Mouse (Mus musculus): ENCODE data around the gene Ost4. TPM values are rescaled to one million over a fixed set of nuclear protein-coding genes. Genes with fewer than 3 reads are reported as not detected.

Gene Ost4
- polyA plus RNA-seq, 1 experiment from 2014 or later, result 372 TPM

DNA sequence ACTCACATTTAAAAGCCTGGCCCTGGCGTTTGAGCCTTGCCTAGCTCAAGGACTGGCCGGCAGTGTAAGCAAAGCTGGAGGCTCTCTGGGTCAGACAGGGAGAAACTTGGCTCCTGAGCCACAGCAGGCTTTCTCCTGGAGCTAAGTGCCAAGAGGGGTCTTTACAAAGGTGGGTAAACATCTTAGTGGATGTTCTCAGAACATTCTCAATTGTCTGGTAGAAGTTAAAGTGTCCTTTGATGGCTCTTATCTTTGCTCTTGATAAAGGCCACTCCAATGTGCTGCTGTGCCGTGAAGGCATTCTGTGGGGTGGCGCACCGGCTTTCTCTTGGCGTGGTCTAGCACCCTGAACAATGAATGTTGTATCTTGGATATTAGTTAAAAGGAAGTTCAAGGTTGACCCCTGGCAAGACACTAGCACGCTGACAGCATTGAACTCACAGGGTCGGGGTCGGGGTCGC, 15.0 kb upstream of the Ost4 start:
- H3K9me3 ChIP-seq (replicated peaks), result no peaks in the 10 kb centered on the region
- H3K4me2 ChIP-seq, result peak overlapping the region; percentile 79
- no peak for ATAC-seq (replicated peaks; ENCODE audit: insufficient number of reproducible peaks, insufficient read depth, low FRiP score, low read depth)
- 0 out of 2 replicates have a peak overlapping the region, but pooled peaks have one; percentile 13 for H3K9ac ChIP-seq
- peaks cover 5% of the 10 kb centered on the region; the same call in 1 of the 2 replicates for H3K36me3 ChIP-seq
- H3K27ac ChIP-seq, result no peak overlapping the region; the same call in 1 of the 2 replicates
- WGBS, result 40% methylated on average over 10 of the region's 10 CpGs
- H3K4me3 ChIP-seq, result peak overlapping the region; percentile 60; the same call in 1 of the 2 replicates
- H3K4me1 ChIP-seq (replicated peaks), result peaks cover 29% of the 10 kb centered on the region
- no peaks in the 10 kb centered on the region for H3K27me3 ChIP-seq

DNA sequence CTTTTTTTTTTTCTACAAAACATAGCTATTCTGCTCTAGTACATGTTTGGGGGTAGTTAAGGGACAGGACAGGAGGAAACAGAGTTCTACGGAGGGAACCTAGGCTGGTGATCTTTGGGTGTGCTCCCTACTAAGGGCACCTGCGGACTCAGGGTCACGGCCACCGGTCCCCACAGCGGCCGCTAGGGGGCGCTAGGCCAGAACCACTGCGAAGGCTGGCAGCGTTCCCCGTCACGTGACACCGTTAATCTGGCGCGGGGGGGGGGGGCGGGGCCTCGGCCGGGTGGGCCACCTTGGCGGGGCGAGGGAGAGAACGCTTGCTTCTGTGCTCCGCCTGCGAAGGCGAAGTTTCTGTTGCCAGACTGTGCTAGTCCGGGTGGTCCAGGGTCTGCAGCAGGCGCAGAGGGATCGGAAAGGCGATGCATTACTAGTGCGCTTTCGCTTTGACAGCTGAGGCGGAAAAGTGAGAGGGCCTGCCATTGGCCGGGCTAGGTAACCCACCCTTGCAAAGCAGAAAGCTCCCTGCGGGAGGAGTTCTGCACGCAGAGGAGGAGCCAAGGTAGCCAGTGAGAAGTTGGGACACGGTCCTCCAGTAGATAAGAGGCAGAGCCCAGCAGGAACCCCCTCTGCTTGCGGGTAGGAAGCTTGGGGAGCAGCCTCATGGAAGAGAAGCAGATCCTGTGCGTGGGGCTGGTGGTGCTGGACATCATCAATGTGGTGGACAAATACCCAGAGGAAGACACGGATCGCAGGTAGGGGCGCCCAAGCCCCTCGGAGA, 13.9 kb upstream of the Ost4 start, which contains the start of gene Khk:
TSS of gene Khk (plus strand) at position 176 of the 778 bp plus-strand sequence.
- WGBS, result 2% methylated on average over 39 of the region's 40 CpGs
- H3K4me2 ChIP-seq, result peak within 1 kb of the TSS; percentile 79
- H3K36me3 ChIP-seq, result peaks cover 12% of the 10 kb centered on the region; the same call in 1 of the 2 replicates
- peak within 1 kb of the TSS; percentile 60 for H3K4me3 ChIP-seq
- H3K27ac ChIP-seq, result peak within 1 kb of the TSS; percentile 84
- peak within 1 kb of the TSS; percentile 62 for H3K9ac ChIP-seq
- peak; percentile 83 for ATAC-seq (replicated peaks; ENCODE audit: insufficient number of reproducible peaks, insufficient read depth, low FRiP score, low read depth)
- H3K4me1 ChIP-seq (replicated peaks), result peaks cover 41% of the 10 kb centered on the region
- H3K9me3 ChIP-seq (replicated peaks), result no peaks in the 10 kb centered on the region
- no peaks in the 10 kb centered on the region for H3K27me3 ChIP-seq

DNA sequence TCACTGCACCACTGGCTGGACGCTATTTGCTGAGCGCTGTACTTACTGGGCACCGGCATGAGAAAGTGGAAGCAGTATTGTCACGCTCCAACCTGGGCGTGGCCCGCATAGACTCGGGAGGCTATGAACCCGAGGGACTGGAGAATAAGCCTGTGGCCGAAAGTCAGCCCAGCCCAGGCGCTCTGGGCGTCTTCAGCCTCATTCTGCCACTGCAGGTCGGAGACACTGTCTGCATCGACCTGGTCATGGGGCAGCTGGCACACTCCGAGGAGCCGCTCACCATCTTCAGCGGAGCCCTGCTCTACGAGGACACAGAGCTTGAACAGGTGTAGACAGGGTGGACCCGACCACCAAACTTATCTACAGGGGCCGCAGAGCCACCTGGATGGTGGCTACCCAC, 13.0 kb upstream of the Ost4 start:
- Histone ChIP-seq H3K4me3 (no peak overlapping the region), H3K36me3 (peaks cover 12% of the 10 kb centered on the region; the same call in 1 of the 2 replicates), H3K27me3 (no peaks in the 10 kb centered on the region), H3K4me2 (peak overlapping the region; percentile 79), H3K27ac (no peak overlapping the region), H3K9ac (no peak overlapping the region; the same call in 1 of the 2 replicates), H3K9me3 (replicated peaks) (no peaks in the 10 kb centered on the region), H3K4me1 (replicated peaks) (peaks cover 48% of the 10 kb centered on the region)
- WGBS, result 68% methylated on average over 19 of the region's 19 CpGs
- ATAC-seq (replicated peaks; ENCODE audit: insufficient number of reproducible peaks, insufficient read depth, low FRiP score, low read depth), result no peak

DNA sequence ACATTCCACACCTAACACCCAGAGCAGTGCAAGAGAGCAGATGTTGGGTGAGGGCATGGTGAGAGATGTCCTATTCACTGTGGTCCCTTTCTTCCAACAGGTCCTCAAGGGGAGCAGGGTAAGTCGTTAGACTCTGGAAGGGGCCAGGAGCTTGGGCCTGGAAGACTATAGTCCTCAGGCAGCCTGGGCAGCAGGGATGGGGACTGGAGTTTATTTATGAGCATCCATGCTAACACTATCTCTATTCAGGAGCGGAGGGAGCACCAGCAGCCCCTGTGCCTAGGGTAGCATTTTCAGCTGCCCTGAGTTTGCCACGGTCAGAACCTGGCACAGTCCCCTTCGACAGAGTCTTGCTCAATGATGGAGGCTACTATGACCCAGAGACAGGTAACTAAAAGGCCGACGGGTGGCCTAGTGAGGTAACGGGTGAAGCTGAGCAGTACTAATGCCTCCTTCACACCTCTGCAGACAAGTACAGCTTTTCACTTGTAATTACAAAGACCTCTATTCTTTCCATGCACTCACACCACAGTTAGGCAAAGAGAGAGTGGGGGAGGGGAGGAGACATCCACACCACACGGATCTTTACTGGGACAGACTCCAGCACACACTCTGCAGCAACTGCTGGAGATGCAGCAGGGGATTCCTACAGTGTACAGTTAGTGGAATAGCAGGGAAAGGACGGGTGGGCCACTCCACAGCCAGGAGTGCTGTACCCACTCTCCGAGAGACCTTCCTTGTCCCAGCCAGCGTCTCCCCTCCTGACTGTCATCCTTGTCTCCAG, 12.4 kb upstream of the Ost4 start:
- no peak overlapping the region for H3K27ac ChIP-seq
- no peak overlapping the region for H3K4me3 ChIP-seq
- no peak overlapping the region; the same call in 1 of the 2 replicates for H3K9ac ChIP-seq
- ATAC-seq (replicated peaks; ENCODE audit: insufficient number of reproducible peaks, insufficient read depth, low FRiP score, low read depth), result no peak
- H3K36me3 ChIP-seq, result peaks cover 12% of the 10 kb centered on the region; the same call in 1 of the 2 replicates
- peaks cover 52% of the 10 kb centered on the region for H3K4me1 ChIP-seq (replicated peaks)
- no peaks in the 10 kb centered on the region for H3K9me3 ChIP-seq (replicated peaks)
- 70% methylated on average over 11 of the region's 11 CpGs for WGBS
- H3K27me3 ChIP-seq, result no peaks in the 10 kb centered on the region
- no peak overlapping the region for H3K4me2 ChIP-seq

DNA sequence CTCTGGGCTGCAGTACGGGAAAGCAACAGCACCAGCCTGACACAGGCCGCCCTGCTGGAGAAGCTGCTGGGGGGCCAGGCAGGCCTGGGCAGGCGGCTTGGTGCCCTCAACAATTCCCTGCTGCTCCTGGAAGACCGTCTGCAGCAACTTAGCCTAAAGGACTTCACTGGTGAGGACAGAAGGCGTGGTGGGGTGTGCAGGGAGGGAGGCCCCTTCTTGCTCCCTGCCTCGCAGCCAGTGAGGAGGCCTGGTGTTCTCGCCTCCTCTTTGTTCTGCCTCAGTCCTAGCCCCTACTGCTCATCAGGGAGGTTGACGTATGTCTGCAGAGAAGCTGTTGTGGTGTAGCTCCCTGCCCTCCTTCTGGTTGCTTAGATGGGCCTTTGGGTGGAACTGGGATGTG, 11.1 kb upstream of the Ost4 start:
- Histone ChIP-seq H3K27me3 (no peaks in the 10 kb centered on the region), H3K9ac (no peak overlapping the region), H3K4me1 (replicated peaks) (peaks cover 58% of the 10 kb centered on the region), H3K27ac (no peak overlapping the region), H3K36me3 (peaks cover 12% of the 10 kb centered on the region; the same call in 1 of the 2 replicates), H3K4me3 (no peak overlapping the region), H3K4me2 (no peak overlapping the region), H3K9me3 (replicated peaks) (no peaks in the 10 kb centered on the region)
- WGBS, result 84% methylated on average over 8 of the region's 8 CpGs
- no peak for ATAC-seq (replicated peaks; ENCODE audit: insufficient number of reproducible peaks, insufficient read depth, low FRiP score, low read depth)

DNA sequence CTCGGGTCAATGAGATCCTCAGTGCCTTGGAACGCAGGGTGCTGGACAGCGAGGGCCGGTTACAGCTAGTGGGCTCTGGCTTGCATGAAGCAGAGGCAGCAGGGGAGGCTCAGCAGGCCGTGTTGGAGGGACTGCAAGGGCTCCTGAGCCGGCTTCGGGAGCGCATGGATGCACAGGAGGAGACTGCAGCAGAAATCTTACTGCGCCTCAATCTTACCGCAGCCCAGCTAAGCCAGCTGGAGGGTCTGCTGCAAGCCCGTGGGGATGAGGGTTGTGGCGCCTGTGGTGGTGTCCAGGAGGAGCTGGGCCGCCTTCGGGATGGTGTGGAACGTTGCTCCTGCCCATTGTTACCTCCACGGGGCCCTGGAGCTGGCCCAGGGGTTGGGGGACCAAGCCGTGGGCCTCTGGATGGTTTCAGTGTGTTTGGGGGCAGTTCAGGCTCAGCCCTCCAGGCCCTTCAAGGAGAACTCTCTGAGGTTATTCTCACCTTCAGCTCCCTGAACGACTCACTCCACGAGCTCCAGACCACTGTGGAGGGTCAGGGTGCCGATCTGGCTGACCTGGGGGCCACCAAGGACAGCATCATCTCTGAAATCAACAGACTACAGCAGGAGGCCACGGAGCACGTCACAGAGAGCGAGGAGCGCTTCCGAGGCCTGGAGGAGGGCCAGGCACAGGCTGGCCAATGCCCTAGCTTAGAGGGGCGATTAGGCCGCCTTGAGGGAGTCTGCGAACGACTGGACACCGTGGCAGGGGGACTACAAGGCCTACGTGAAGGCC, 10.5 kb upstream of the Ost4 start:
- Histone ChIP-seq H3K27me3 (no peaks in the 10 kb centered on the region), H3K36me3 (peaks cover 12% of the 10 kb centered on the region; the same call in 1 of the 2 replicates), H3K9ac (no peak overlapping the region), H3K27ac (no peak overlapping the region), H3K4me1 (replicated peaks) (peaks cover 63% of the 10 kb centered on the region), H3K9me3 (replicated peaks) (no peaks in the 10 kb centered on the region), H3K4me2 (no peak overlapping the region), H3K4me3 (no peak overlapping the region)
- no peak for ATAC-seq (replicated peaks; ENCODE audit: insufficient number of reproducible peaks, insufficient read depth, low FRiP score, low read depth)
- WGBS, result 85% methylated on average over 31 of the region's 31 CpGs

DNA sequence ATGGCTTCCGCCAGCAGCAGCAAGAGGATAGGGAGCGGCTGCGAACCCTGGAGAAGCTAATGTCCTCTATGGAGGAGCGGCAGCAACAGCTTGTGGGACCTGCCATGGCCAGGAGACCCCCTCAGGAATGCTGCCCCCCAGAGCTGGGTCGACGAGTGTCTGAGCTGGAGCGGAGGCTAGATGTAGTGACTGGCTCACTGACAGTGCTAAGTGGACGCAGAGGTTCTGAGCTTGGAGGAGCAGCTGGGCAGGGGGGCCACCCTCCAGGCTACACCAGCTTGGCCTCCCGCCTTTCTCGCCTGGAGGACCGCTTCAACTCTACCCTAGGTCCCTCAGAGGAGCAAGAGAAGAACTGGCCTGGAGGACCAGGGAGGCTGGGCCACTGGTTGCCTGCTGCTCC, 9.8 kb upstream of the Ost4 start:
- H3K36me3 ChIP-seq, result peaks cover 12% of the 10 kb centered on the region; the same call in 1 of the 2 replicates
- H3K4me1 ChIP-seq (replicated peaks), result peaks cover 63% of the 10 kb centered on the region
- WGBS, result 82% methylated on average over 11 of the region's 11 CpGs
- no peak overlapping the region for H3K27ac ChIP-seq
- no peak overlapping the region for H3K4me3 ChIP-seq
- ATAC-seq (replicated peaks; ENCODE audit: insufficient number of reproducible peaks, insufficient read depth, low FRiP score, low read depth), result no peak
- H3K9ac ChIP-seq, result no peak overlapping the region
- no peaks in the 10 kb centered on the region for H3K9me3 ChIP-seq (replicated peaks)
- no peaks in the 10 kb centered on the region for H3K27me3 ChIP-seq
- H3K4me2 ChIP-seq, result no peak overlapping the region

DNA sequence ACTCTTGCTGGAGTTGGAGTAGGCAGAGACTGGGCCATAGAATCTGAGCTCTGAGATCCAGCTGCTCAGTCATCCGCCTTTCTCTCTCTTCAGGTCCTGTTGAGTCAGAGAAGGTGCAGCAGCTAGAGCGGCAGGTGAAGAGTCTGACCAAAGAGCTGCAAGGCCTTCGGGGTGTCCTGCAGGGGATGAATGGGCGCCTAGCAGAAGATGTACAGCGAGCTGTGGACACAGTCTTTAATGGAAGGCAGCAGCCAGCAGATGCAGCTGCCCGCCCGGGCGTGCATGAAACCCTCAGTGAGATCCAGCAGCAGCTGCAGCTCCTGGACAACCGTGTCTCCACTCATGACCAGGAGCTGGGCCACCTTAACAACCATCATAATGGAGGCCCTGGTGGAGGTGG, 9.3 kb upstream of the Ost4 start:
- 93% methylated on average over 9 of the region's 9 CpGs for WGBS
- H3K4me1 ChIP-seq (replicated peaks), result peaks cover 63% of the 10 kb centered on the region
- ATAC-seq (replicated peaks; ENCODE audit: insufficient number of reproducible peaks, insufficient read depth, low FRiP score, low read depth), result no peak
- no peak overlapping the region for H3K4me3 ChIP-seq
- peak overlapping the region; percentile 94 for H3K27ac ChIP-seq
- H3K9ac ChIP-seq, result no peak overlapping the region
- H3K36me3 ChIP-seq, result peaks cover 12% of the 10 kb centered on the region; the same call in 1 of the 2 replicates
- H3K27me3 ChIP-seq, result no peaks in the 10 kb centered on the region
- no peak overlapping the region for H3K4me2 ChIP-seq
- no peaks in the 10 kb centered on the region for H3K9me3 ChIP-seq (replicated peaks)

DNA sequence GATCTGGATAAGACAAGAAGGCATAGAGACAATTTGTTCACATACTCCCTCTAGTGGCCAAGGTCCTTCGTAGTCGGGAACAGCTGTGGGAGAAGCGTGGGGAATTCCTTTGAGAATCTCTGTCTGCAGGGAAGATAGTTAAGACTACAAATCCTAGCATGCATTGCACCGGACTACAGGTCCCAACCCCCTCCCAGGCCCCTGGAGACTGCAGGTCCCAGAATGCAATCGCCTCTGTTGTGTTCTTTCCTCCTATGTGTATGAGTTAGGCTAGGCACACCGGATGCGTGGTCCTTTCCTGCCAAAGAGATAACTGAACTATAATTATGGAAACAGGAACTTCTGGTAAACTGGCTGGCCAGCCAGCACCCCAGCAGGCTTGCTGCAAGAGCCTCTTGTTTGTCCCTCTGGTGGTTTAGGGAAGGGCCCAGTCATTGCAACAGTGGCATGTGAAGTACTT, 8.4 kb upstream of the Ost4 start:
- Histone ChIP-seq H3K4me3 (peak overlapping the region; percentile 55), H3K9ac (peak overlapping the region; percentile 64; the same call in 1 of the 2 replicates), H3K9me3 (replicated peaks) (no peaks in the 10 kb centered on the region), H3K36me3 (peaks cover 12% of the 10 kb centered on the region; the same call in 1 of the 2 replicates), H3K4me2 (peak overlapping the region; percentile 74), H3K4me1 (replicated peaks) (peaks cover 66% of the 10 kb centered on the region), H3K27me3 (no peaks in the 10 kb centered on the region), H3K27ac (peak overlapping the region; percentile 94)
- ATAC-seq (replicated peaks; ENCODE audit: insufficient number of reproducible peaks, insufficient read depth, low FRiP score, low read depth), result peak; percentile 76
- 0% methylated on average over 7 of the region's 7 CpGs for WGBS

DNA sequence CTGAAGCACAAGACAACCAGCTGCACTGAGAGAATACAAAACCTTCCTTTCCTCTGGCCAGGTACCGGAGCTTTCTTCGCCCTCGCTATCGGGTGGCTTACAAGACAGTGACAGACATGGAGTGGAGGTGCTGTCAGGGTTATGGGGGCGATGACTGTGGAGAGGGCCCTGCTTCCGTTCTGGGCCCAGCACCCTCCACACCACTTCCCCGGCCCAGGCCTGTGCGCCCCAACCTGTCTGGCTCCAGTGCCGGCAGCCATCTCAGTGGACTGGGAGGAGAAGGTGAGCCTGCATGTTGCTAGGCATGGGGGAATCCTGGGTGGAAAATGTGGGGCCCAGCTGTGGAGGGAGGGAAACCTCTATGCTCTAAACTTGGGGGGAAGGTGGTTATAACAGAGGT, 7.9 kb upstream of the Ost4 start:
- Histone ChIP-seq H3K27ac (peak overlapping the region; percentile 94), H3K27me3 (no peaks in the 10 kb centered on the region), H3K9ac (peak overlapping the region; percentile 64), H3K9me3 (replicated peaks) (no peaks in the 10 kb centered on the region), H3K4me3 (peak overlapping the region; percentile 55), H3K4me2 (peak overlapping the region; percentile 74), H3K4me1 (replicated peaks) (peaks cover 65% of the 10 kb centered on the region), H3K36me3 (peaks cover 12% of the 10 kb centered on the region; the same call in 1 of the 2 replicates)
- ATAC-seq (replicated peaks; ENCODE audit: insufficient number of reproducible peaks, insufficient read depth, low FRiP score, low read depth), result no peak
- WGBS, result 48% methylated on average over 9 of the region's 9 CpGs

All from heart, embryonic 15.5 days (tissue).